Mouse (Mus musculus) midbrain, embryonic 15.5 days (tissue): ENCODE measurements around the gene Pnn. TPM values are rescaled to one million over a fixed set of nuclear protein-coding genes. Genes with fewer than 3 reads are reported as not detected.
A peak's percentile ranks its signal among the peaks of the same experiment; 100 is the strongest.
"Not testable (repeated sequence)": the region's sequence is repeated elsewhere in the genome, so short reads cannot be mapped to it uniquely, and the experiment has no call there.

Source experiments
- ATAC-seq: fragments of 200-750 bp; cut with Nextera tagmentation; replicated peaks from 2 replicates; pipeline ENCODE4 v1.8.0; 2017; ENCODE audit warnings: moderate TSS enrichment
- H3K27ac ChIP-seq: fragments of 300-500 bp; sonication (generic); 2 replicates; pipeline ENCODE4 v1.5.1; 2015; ENCODE audit warnings: mild to moderate bottlenecking, inconsistent platforms
- H3K27me3 ChIP-seq: fragments of 300-500 bp; sonication (generic); replicated peaks from 2 replicates; pipeline ENCODE4 v1.6.1; 2015; ENCODE audit warnings: inconsistent platforms
- H3K36me3 ChIP-seq: fragments of 300-500 bp; sonication (generic); replicated peaks from 2 replicates; pipeline ENCODE4 v1.6.1; 2015; ENCODE audit warnings: inconsistent platforms
- H3K4me1 ChIP-seq: fragments of 300-500 bp; sonication (generic); 2 replicates; pipeline ENCODE4 v1.6.1; 2015; ENCODE audit warnings: inconsistent platforms
- H3K4me2 ChIP-seq: fragments of 300-500 bp; sonication (generic); 2 replicates; pipeline ENCODE4 v1.6.1; 2015; ENCODE audit warnings: inconsistent platforms, mild to moderate bottlenecking, moderate library complexity
- H3K4me3 ChIP-seq: fragments of 300-500 bp; sonication (generic); 2 replicates; pipeline ENCODE4 v1.5.1; 2015; ENCODE audit warnings: mild to moderate bottlenecking, inconsistent platforms
- H3K9ac ChIP-seq: fragments of 300-500 bp; sonication (generic); 2 replicates; pipeline ENCODE4 v1.6.1; 2015; ENCODE audit warnings: mild to moderate bottlenecking, inconsistent platforms
- H3K9me3 ChIP-seq: fragments of 300-500 bp; sonication (generic); 2 replicates; pipeline ENCODE4 v1.6.1; 2016; ENCODE audit warnings: inconsistent platforms
- WGBS: fragments of 180-500 bp; shearing (Covaris S2); methylation state at CpG from one replicate; pipeline ENCODE4 v1.1.7; 2015; ENCODE audit warnings: mixed read lengths; 5-methylcytosine and 5-hydroxymethylcytosine counted together
- polyA plus RNA-seq: library from polyadenylated mRNA; unstranded; fragments of >200 nt; fragmentation: Nextera tagmentation; extraction: Ambion mirVana; gene quantifications from 2 replicates; pipeline ENCODE4 v1.2.1, GENCODE M21; 2015

Pnn gene
- polyA plus RNA-seq, 1 experiment from 2014 or later = 94.8 TPM

DNA sequence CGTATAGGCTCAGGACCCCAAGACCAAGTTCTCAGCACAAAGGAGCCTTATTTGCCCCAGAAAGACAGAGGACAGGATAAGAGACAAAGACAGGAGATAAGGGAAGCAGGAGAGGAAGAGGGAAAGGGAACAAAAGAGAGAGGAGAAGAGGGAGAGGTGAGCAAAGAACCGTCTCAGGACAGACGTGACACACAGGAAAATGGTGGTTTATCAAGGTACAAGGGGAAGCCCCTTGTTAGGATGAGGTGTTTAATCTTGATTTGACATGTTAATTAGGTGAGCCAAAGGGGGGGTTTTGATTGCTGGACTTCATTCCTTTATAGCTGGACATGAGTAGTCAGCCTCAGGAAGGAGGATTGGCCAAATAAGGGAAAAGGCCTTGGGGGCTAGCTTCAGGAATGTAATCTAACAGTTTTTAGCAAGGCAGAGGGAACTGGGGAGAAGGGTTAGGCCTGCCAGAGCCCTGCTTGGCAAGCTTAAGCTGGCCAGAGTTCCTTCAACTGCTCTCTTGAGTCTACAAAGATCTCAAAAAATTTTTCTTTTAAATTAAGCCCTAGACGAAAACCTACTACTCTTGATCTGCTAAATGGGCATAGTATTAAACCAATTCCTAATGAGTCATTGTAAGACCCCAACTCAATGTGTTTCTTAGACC is 11.4 kb upstream of the Pnn start:
- 88% methylated on average over 4 of the region's 4 CpGs for whole genome bisulfite sequencing
- H3K27me3 ChIP-seq = no peaks in the 10 kb centered on the region
- no peak overlapping the region for H3K4me3 ChIP-seq
- H3K4me2 ChIP-seq = no peak overlapping the region
- H3K9ac ChIP-seq = no peak overlapping the region
- no peaks in the 10 kb centered on the region for H3K9me3 ChIP-seq
- no peak overlapping the region for H3K27ac ChIP-seq
- peaks cover 25% of the 10 kb centered on the region for H3K4me1 ChIP-seq
- ATAC-seq = no peak
- peaks cover 4% of the 10 kb centered on the region; the same call in 1 of the 2 replicates for H3K36me3 ChIP-seq

DNA sequence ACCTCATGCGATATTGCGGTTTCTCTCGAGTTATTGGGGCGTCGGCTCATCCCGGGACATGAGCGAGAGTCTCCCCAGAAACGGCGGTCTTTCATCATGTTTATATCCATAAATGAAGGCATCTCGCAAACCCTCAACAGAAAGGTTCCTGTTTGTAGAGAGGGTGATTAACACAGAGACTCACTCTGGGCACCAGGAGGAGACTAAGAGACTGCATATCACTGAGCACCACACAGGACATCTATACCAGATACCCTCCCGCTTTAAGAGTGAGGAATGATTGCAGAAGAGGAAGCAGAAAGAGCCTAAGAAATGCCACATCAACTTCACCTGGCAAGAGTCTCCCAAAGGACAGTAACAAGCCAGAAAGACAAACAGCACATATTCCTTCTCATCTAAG is 10.5 kb upstream of the Pnn start:
- H3K9me3 ChIP-seq = no peaks in the 10 kb centered on the region
- 96% methylated on average over 11 of the region's 11 CpGs for WGBS
- H3K4me3 ChIP-seq = no peak overlapping the region
- H3K9ac ChIP-seq = no peak overlapping the region
- no peak overlapping the region for H3K4me2 ChIP-seq
- H3K27ac ChIP-seq = no peak overlapping the region
- H3K27me3 ChIP-seq = no peaks in the 10 kb centered on the region
- no peak for ATAC-seq
- peaks cover 27% of the 10 kb centered on the region for H3K4me1 ChIP-seq
- H3K36me3 ChIP-seq = peaks cover 4% of the 10 kb centered on the region; the same call in 1 of the 2 replicates

DNA sequence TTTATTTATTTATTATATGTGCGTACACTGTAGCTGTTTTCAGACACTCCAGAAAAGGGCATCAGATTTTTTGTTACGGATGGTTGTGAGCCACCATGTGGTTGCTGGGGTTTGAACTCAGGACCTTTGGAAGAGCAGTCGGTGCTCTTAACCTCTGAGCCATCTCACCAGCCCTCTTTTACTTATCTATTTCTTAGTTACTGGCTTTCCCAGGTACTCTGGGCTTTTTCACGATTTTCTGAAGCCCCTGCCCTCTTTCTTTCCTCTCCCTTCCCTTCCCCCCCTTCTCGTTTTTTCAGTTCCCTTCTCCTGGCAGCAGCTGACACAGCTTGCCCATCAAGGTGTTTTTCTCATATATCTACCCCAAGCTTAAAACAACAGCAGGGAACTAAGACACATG is 8.4 kb upstream of the Pnn start:
- 87% methylated on average over 5 of the region's 5 CpGs for WGBS
- peaks cover 27% of the 10 kb centered on the region for H3K4me1 ChIP-seq
- ATAC-seq, H3K9ac ChIP-seq, H3K9me3 ChIP-seq, H3K27me3 ChIP-seq, H3K4me3 ChIP-seq, H3K27ac ChIP-seq, H3K4me2 ChIP-seq, H3K36me3 ChIP-seq: not testable (repeated sequence)

DNA sequence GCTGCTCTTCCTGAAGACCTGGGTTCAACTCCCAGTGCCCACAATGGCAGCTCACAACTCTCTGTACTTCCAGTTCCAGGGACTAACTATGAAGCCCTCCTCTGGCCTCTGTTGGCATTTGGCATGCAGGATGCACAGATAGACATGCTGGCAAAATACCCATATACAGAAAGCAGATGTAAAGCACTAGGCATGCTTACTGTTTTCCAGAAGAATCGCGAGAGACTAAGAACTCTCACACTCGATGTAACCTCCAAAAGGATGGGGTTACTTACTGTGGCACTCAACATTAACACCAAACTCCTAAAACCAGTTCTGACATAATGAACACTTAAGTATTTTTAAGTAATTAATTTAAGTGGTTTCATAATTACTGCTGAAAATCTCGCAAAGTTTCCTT is 6.4 kb upstream of the Pnn start:
- Histone ChIP-seq H3K4me2 (peak overlapping the region; percentile 68), H3K4me3 (peak overlapping the region; percentile 87)

DNA sequence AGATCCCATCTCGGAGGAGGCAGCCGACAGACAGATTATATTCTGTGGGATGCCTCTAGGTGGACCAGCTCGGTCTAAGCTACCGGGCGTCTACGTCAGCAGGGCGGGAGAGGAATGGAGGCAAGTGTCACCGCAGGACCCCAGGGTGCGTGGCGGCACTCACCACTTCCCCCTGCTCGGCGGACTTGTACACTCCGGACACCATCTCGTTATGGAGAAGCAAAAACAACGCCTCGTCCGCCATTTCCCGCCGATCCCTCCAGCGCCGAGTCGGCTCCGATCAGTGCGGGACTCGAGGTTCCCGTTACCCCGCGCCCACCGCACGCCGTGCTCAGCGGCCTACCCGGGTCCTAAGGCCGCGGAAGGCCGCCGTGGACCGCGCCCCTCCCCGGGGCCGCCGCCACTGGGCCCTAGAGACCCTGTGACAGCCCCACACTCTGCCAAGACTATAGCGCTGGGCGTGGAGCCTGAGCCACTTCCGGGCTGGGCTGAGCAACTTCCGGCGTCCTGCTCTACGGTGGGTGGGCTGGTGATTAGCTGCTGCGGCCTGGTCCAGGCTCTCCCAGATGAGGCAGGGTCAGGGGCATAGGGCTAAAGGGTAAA is 5.6 kb upstream of the Pnn start, which contains the start of gene Trappc6b:
Gene Trappc6b, minus strand, starts transcription at position 480 of the 603 bp plus-strand sequence.
- WGBS = 1% methylated on average over 49 of the region's 49 CpGs
- ATAC-seq = peak; percentile 98

More for the DNA sequence above, 6.4 kb upstream of the Pnn start:
- Histone ChIP-seq H3K27me3 (no peaks in the 10 kb centered on the region), H3K36me3 (0 out of 2 replicates have a peak, but pooled peaks cover 4% of the 10 kb centered on the region), H3K27ac (peak overlapping the region; percentile 98), H3K9ac (peak overlapping the region; percentile 99), H3K4me1 (peaks cover 27% of the 10 kb centered on the region), H3K9me3 (no peaks in the 10 kb centered on the region)
- 65% methylated on average over 4 of the region's 4 CpGs for WGBS
- no peak for ATAC-seq

DNA sequence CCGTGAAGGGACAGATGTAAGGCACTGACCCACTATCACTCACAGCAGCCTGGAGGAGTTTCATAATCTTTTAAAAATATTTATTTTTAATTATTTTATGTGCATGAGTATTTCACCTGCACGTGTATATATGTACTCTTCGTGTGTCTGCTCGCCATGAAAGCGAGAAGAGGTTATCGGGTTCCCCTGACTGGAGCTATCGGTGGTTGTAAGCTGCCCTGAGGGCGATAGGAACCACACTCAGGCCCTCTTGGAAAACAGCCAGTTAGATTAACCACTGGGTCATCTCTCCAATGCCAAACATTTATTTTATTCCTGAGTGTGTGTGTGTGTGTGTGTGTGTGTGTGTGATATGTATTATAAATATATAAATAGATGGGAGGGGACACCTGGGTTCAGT is 1.8 kb upstream of the Pnn start:
- H3K9ac ChIP-seq = no peak overlapping the region
- no peak overlapping the region for H3K4me3 ChIP-seq
- no peaks in the 10 kb centered on the region for H3K9me3 ChIP-seq
- peaks cover 19% of the 10 kb centered on the region for H3K4me1 ChIP-seq
- H3K36me3 ChIP-seq = peaks cover 16% of the 10 kb centered on the region
- H3K4me2 ChIP-seq = no peak overlapping the region
- no peak overlapping the region for H3K27ac ChIP-seq
- ATAC-seq = no peak
- no peaks in the 10 kb centered on the region for H3K27me3 ChIP-seq
- 87% methylated on average over 8 of the region's 8 CpGs for WGBS

More for the DNA sequence above, 5.6 kb upstream of the Pnn start, which contains the start of gene Trappc6b:
- Histone ChIP-seq H3K27ac (peak within 1 kb of the TSS; percentile 98), H3K9me3 (no peaks in the 10 kb centered on the region), H3K4me2 (peak within 1 kb of the TSS; percentile 68), H3K36me3 (0 out of 2 replicates have a peak, but pooled peaks cover 3% of the 10 kb centered on the region), H3K4me3 (peak within 1 kb of the TSS; percentile 87), H3K27me3 (no peaks in the 10 kb centered on the region), H3K4me1 (peaks cover 30% of the 10 kb centered on the region), H3K9ac (peak within 1 kb of the TSS; percentile 99)

DNA sequence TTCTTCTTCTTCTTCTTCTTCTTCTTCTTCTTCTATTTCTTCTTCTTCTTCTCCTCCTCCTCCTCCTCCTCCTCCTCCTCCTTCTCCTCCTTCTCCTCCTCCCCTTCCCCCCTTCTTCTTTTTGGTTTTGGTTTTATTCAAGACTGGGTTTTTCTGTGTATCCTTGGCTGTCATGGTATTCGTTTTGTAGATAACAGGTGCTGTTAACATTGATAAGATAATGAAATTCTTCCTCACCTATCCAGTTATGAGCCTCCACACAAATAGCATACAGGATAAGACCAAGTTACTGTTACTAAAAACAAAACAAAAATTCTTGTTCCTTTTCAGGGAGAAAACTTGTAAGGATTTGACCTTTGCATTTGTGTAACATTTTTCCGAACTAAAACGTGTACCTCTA is 908 bp upstream of the Pnn start:
- Histone ChIP-seq H3K36me3 (peaks cover 23% of the 10 kb centered on the region), H3K4me2 (peak overlapping the region; percentile 56), H3K9me3 (no peaks in the 10 kb centered on the region), H3K4me3 (peak overlapping the region; percentile 94), H3K27me3 (no peaks in the 10 kb centered on the region), H3K4me1 (peaks cover 12% of the 10 kb centered on the region), H3K27ac (peak overlapping the region; percentile 94), H3K9ac (0 out of 2 replicates have a peak overlapping the region, but pooled peaks have one; percentile 59)
- no peak for ATAC-seq
- WGBS = 69% methylated on average over 3 of the region's 3 CpGs

DNA sequence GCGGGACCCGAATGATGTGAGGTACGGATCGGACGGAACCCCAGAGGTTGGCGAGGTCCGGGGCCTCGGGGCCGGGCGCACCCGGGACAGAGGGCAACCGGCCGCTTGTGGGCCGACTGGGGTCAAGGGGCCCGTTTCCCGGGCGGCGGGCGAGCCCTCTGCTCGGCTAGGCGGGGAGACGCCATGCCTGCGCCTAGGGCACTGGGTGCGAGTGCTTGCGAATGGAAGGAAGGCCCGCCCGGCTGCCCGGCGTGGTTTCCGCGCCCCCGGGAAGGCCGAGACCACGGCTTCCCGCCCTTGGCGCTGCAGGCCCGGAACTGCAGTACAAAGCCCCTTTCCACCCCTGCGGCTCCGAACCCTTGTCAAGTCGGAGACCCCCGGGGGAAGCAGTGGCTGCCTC is 411 bp downstream of the Pnn start:
- H3K4me3 ChIP-seq = peak overlapping the region; percentile 94
- H3K9me3 ChIP-seq = no peaks in the 10 kb centered on the region
- H3K9ac ChIP-seq = peak overlapping the region; percentile 95
- under 1% methylated on average over 34 of the region's 41 CpGs for WGBS
- peaks cover 35% of the 10 kb centered on the region for H3K36me3 ChIP-seq
- peak overlapping the region; percentile 74 for H3K4me2 ChIP-seq
- H3K27me3 ChIP-seq = no peaks in the 10 kb centered on the region
- ATAC-seq = peak; percentile 65; the same call in 1 of the 2 replicates
- peak overlapping the region; percentile 94 for H3K27ac ChIP-seq
- peaks cover 12% of the 10 kb centered on the region for H3K4me1 ChIP-seq

DNA sequence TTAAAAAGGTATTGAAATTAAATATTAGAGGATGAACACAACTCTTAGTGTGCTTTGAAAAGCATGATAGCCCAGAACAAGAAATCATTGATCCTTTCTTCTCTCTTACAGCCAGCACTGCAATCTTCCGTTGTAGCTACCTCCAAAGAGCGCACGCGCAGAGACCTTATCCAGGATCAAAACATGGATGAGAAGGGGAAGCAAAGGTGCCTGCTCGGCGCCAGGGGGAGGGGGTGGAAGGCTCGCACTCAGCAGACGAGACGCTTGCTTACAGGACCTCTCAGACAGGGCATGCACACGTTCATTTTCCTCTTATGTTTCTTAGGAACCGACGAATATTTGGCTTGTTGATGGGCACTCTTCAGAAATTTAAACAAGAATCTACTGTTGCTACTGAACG is 2.1 kb downstream of the Pnn start:
- Histone ChIP-seq H3K9me3 (no peaks in the 10 kb centered on the region), H3K27me3 (no peaks in the 10 kb centered on the region), H3K4me1 (peaks cover 12% of the 10 kb centered on the region), H3K4me2 (no peak overlapping the region), H3K9ac (no peak overlapping the region), H3K4me3 (no peak overlapping the region), H3K36me3 (peaks cover 41% of the 10 kb centered on the region), H3K27ac (no peak overlapping the region)
- WGBS = 92% methylated on average over 13 of the region's 13 CpGs
- ATAC-seq = no peak

DNA sequence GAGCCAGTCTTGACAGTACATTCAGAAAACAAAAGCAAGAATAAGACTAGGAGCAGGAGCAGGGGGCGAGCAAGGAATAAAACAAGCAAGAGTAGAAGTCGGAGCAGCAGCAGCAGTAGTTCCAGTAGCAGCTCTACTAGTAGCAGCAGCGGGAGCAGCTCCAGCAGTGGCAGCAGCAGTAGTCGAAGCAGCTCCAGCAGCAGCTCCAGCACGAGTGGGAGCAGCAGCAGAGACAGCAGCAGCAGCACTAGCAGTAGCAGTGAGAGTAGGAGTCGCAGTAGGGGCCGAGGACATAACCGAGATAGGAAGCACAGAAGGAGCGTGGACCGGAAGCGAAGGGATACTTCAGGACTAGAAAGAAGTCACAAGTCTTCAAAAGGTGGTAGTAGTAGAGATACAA is 5.6 kb downstream of the Pnn start:
- peaks cover 41% of the 10 kb centered on the region for H3K36me3 ChIP-seq
- no peak overlapping the region for H3K27ac ChIP-seq
- 90% methylated on average over 11 of the region's 11 CpGs for WGBS
- H3K9ac ChIP-seq = no peak overlapping the region
- no peaks in the 10 kb centered on the region for H3K9me3 ChIP-seq
- H3K4me3 ChIP-seq = no peak overlapping the region
- H3K27me3 ChIP-seq = no peaks in the 10 kb centered on the region
- H3K4me1 ChIP-seq = peaks cover 9% of the 10 kb centered on the region
- no peak overlapping the region for H3K4me2 ChIP-seq
- no peak for ATAC-seq

DNA sequence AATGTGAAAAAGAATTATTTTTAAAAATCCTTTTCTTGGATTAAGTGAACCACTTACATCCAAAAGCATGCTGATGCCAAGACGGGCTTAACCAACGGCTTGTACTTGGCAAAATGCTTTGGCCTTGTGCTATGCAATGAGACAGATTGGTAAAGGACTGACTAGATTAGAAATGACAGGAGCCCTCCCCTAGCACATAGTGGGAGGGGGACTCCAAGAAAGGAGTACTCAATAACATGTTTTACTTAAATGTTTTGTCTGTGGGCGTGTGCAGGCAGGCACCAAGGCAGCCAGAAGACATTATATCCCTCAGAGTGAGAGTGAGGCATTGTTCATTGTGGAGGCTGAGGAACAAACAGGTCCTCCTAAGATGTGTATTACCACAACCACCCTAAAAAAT is 7.4 kb downstream of the Pnn start:
- no peaks in the 10 kb centered on the region for H3K4me1 ChIP-seq
- H3K4me2 ChIP-seq = no peak overlapping the region
- H3K9ac ChIP-seq = no peak overlapping the region
- no peak for ATAC-seq
- WGBS = 86% methylated on average over 3 of the region's 3 CpGs
- no peaks in the 10 kb centered on the region for H3K27me3 ChIP-seq
- peaks cover 32% of the 10 kb centered on the region for H3K36me3 ChIP-seq
- H3K4me3 ChIP-seq = no peak overlapping the region
- H3K27ac ChIP-seq = no peak overlapping the region
- H3K9me3 ChIP-seq = no peaks in the 10 kb centered on the region

DNA sequence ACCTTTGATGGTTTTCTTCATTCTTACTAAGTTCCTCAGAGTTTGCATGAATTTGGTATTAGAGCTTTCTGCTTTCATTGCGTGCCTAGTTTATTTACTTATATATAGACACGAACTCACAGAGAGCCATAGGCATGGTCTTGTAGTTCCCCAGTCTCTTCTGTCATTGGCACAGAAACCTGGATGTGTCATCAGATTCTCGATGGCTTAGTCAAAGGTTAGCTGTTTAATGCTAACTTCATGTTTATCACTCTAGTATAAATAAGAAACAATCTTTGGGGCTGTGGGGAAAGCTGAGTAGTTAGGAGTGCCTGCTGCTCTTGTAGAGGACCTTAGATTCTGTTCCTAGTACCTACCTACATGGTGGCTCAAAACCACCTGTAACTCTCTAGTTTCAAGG is 10.3 kb downstream of the Pnn start:
- Histone ChIP-seq H3K4me3 (no peak overlapping the region), H3K9me3 (no peaks in the 10 kb centered on the region), H3K27ac (no peak overlapping the region), H3K36me3 (peaks cover 7% of the 10 kb centered on the region), H3K4me1 (no peaks in the 10 kb centered on the region), H3K9ac (no peak overlapping the region), H3K4me2 (no peak overlapping the region), H3K27me3 (no peaks in the 10 kb centered on the region)
- no peak for ATAC-seq
- 91% methylated on average over 3 of the region's 3 CpGs for WGBS

DNA sequence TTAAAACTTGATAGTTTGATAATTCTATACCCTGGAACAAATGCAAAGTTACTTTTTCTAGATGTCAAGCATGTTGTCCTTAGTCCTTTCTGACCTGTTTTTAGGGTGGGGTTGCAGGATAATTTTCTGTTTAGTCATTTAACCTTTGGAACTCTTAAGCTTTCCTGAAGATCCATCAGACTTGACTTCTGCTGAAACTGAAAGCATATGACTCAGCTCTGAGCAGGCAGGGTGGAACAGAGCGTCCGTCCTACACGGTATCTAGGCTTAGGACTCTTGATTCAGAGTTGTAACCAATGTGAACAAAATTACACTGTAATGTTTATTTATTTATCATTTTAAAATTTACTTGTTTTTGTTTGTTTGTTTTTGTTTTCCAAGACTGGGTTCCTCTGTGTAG is 11.2 kb downstream of the Pnn start:
- H3K9me3 ChIP-seq = no peaks in the 10 kb centered on the region
- no peak for ATAC-seq
- no peak overlapping the region for H3K4me3 ChIP-seq
- 93% methylated on average over 3 of the region's 3 CpGs for WGBS
- no peaks in the 10 kb centered on the region for H3K4me1 ChIP-seq
- H3K27me3 ChIP-seq = no peaks in the 10 kb centered on the region
- no peaks in the 10 kb centered on the region for H3K36me3 ChIP-seq
- H3K4me2 ChIP-seq = no peak overlapping the region
- no peak overlapping the region for H3K9ac ChIP-seq
- H3K27ac ChIP-seq = no peak overlapping the region
